Mouse (Mus musculus) spleen, postnatal 36 days (tissue): ENCODE results near the gene Epn2.

Experiments
- DNase-seq, 2 experiments: peaks; one replicate each; pipeline ENCODE4 v3.0.0; 2022; ENCODE audit warnings: low spot score in 2 of 2, mixed read lengths in 1 of 2

Epn2 gene

GRCm38 (mm10) chr11:61540642-61541041 is 38.8 kb downstream of the Epn2 start:
- DNase-seq: no peak

GRCm38 (mm10) chr11:61537362-61537761 is 42.1 kb downstream of the Epn2 start:
- DNase-seq: no peak

- no peak for DNase-seq
Observed at GRCm38 (mm10) chr11:61536952-61537351, 42.5 kb downstream of the Epn2 start.

- DNase-seq: no peak
Observed at GRCm38 (mm10) chr11:61535530-61535929, 44.0 kb downstream of the Epn2 start.

GRCm38 (mm10) chr11:61533571-61533970 is 45.9 kb downstream of the Epn2 start:
- DNase-seq: peak in 1 of 2 experiments; percentile 3

- DNase-seq: no peak
Observed at GRCm38 (mm10) chr11:61532820-61533219, 46.7 kb downstream of the Epn2 start.

- DNase-seq: peak; percentile 9 to 11
Observed at GRCm38 (mm10) chr11:61529268-61529713, 50.2 kb downstream of the Epn2 start.

- DNase-seq: no peak
Observed at GRCm38 (mm10) chr11:61526872-61527271, 52.6 kb downstream of the Epn2 start.

GRCm38 (mm10) chr11:61519484-61520107 is 59.9 kb downstream of the Epn2 start:
- DNase-seq: no peak

GRCm38 (mm10) chr11:61518871-61519270 is 60.6 kb downstream of the Epn2 start:
- DNase-seq: no peak

GRCm38 (mm10) chr11:61517971-61518370 is 61.5 kb downstream of the Epn2 start:
- DNase-seq: no peak

GRCm38 (mm10) chr11:61514953-61515352 is 64.5 kb downstream of the Epn2 start:
- DNase-seq: no peak

GRCm38 (mm10) chr11:61504713-61505257 is 74.7 kb downstream of the Epn2 start, which contains the start of gene B9d1:
B9d1 (plus strand) TSS chr11:61505144.
- peak; percentile 89 to 91 for DNase-seq

- DNase-seq: no peak
Observed at GRCm38 (mm10) chr11:61503933-61504332, 75.6 kb downstream of the Epn2 start.

GRCm38 (mm10) chr11:61498736-61499504 is 80.6 kb downstream of the Epn2 start:
- DNase-seq: peak in 1 of 2 experiments; percentile 40

- DNase-seq: no peak
Observed at GRCm38 (mm10) chr11:61497490-61497889, 82.0 kb downstream of the Epn2 start.

GRCm38 (mm10) chr11:61495528-61495927 is 84.0 kb downstream of the Epn2 start:
- DNase-seq: no peak

GRCm38 (mm10) chr11:61494129-61494997 is 85.1 kb downstream of the Epn2 start, which contains the start of gene Mapk7:
Mapk7 (minus strand) TSS chr11:61494406.
- peak; percentile 94 for DNase-seq

GRCm38 (mm10) chr11:61493525-61494128 is 85.9 kb downstream of the Epn2 start:
- no peak for DNase-seq

- DNase-seq: no peak
Observed at GRCm38 (mm10) chr11:61492749-61493401, 86.6 kb downstream of the Epn2 start.
